Mouse (Mus musculus) hindbrain, embryonic 11.5 days (tissue): Measurements from ENCODE around the gene Trp53rka. TPM values are rescaled to one million over a fixed set of nuclear protein-coding genes. Genes with fewer than 3 reads are reported as not detected.

Source experiments
- ATAC-seq: fragments of 200-750 bp; cut with Nextera tagmentation; 2 replicates; pipeline ENCODE4 v1.8.0; 2017; ENCODE audit warnings: mild to moderate bottlenecking, moderate TSS enrichment, moderate library complexity; ENCODE audit not compliant: low FRiP score
- DNase-seq: peaks from one replicate; pipeline ENCODE4 v3.0.0-alpha.2; 2015; ENCODE audit warnings: low spot score
- H3K27ac ChIP-seq: fragments of 300-500 bp; sonication (generic); 2 replicates; pipeline ENCODE4 v1.5.1; 2014; ENCODE audit warnings: mild to moderate bottlenecking, low read depth, low read length
- H3K27me3 ChIP-seq: fragments of 300-500 bp; sonication (generic); 2 replicates; pipeline ENCODE4 v1.6.1; 2014; ENCODE audit warnings: mild to moderate bottlenecking, low read length, moderate library complexity, mixed read lengths; ENCODE audit not compliant: control insufficient read depth, insufficient read depth
- H3K36me3 ChIP-seq: fragments of 300-500 bp; sonication (generic); 2 replicates; pipeline ENCODE4 v1.6.1; 2014; ENCODE audit warnings: mild to moderate bottlenecking, low read length, moderate library complexity, mixed read lengths; ENCODE audit not compliant: control insufficient read depth, insufficient read depth
- H3K4me1 ChIP-seq: fragments of 300-500 bp; sonication (generic); replicated peaks from 2 replicates; pipeline ENCODE4 v1.6.1; 2014; ENCODE audit warnings: low read length, mixed read lengths; ENCODE audit not compliant: control insufficient read depth, insufficient read depth
- H3K4me2 ChIP-seq: fragments of 300-500 bp; sonication (generic); replicated peaks from 2 replicates; pipeline ENCODE4 v1.6.1; 2014; ENCODE audit warnings: mild to moderate bottlenecking, low read depth, low read length
- H3K4me3 ChIP-seq: fragments of 300-500 bp; sonication (generic); 2 replicates; pipeline ENCODE4 v1.5.1; 2014; ENCODE audit warnings: low read depth, low read length
- H3K9ac ChIP-seq: fragments of 300-500 bp; sonication (generic); 2 replicates; pipeline ENCODE4 v1.6.1; 2014; ENCODE audit warnings: low read depth, low read length
- H3K9me3 ChIP-seq: fragments of 300-500 bp; sonication (generic); 2 replicates; pipeline ENCODE4 v1.6.1; 2016; ENCODE audit warnings: low read length; ENCODE audit not compliant: control insufficient read depth
- WGBS: fragments of 180-500 bp; shearing (Covaris S2); extraction: QIAGEN DNeasy Blood & Tissue Kit; methylation state at CpG from one replicate; pipeline ENCODE4 v1.1.7; 2014; 5-methylcytosine and 5-hydroxymethylcytosine counted together
- polyA plus RNA-seq: library from polyadenylated mRNA; unstranded; fragments of >200 nt; fragmentation: Nextera tagmentation; extraction: Ambion mirVana; gene quantifications from 2 replicates; pipeline ENCODE4 v1.2.1, GENCODE M21; 2014

The Trp53rka gene
- polyA plus RNA-seq, 1 experiment from 2014 or later: 51.3 TPM

DNA sequence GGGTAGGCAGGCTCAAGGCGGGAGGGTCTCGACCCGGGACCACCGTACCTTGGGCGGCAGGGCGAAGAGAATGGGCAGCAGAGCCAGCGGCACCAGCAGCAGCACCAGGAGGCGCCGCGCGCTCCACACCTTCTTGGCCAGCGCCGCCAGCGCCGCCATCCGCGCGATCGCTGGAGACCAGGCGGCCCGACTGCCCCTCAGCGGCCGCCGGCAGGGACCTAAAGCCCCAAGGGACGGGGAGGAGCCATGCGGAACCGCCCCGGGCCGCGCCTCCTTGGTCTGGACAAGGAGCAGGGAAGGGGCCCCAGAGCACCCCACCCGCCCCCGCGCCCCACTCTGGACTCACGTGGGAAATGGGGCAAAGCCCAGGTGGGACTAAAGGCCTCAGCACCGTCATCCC, 20.1 kb downstream of the Trp53rka start, which contains the start of gene Slc13a3:
Slc13a3 (minus strand) TSS at position 228 of the 400 bp plus-strand sequence.
- Histone ChIP-seq H3K4me1 (peaks cover 4% of the 10 kb centered on the region; the same call in 1 of the 2 replicates), H3K36me3 (no peaks in the 10 kb centered on the region), H3K27ac (no peak within 1 kb of the TSS), H3K4me3 (0 out of 2 replicates have a peak within 1 kb of the TSS, but pooled peaks have one; percentile 3), H3K4me2 (peak within 1 kb of the TSS; percentile 40), H3K9ac (peak within 1 kb of the TSS; percentile 20; the same call in 1 of the 2 replicates), H3K9me3 (no peaks in the 10 kb centered on the region), H3K27me3 (peaks cover 7% of the 10 kb centered on the region; the same call in 1 of the 2 replicates)
- 3% methylated on average over 33 of the region's 35 CpGs for WGBS
- ATAC-seq (no peak), DNase-seq (peak; percentile 52)

DNA sequence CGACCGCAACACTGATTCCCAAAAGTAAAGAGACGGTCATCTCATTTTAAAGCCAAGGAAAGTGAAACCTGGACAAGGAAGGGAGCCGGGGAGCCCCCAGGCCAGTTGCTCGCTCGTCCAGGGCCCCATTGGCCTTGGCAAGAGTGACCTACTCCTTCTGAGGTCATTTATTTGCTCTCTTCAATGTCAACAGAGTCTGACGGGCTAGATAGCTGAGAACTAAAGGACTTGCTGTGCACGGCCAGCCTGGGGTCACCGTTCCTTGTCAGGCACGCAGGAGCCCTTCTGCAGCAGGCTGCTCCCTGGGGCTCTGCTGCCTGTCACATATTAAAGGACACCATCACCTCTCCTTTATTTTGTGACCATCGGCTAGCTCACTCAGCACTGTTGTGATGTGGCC, 21.2 kb downstream of the Trp53rka start:
- Histone ChIP-seq H3K9me3 (no peaks in the 10 kb centered on the region), H3K4me3 (no peak overlapping the region), H3K9ac (no peak overlapping the region), H3K4me2 (no peak overlapping the region), H3K27ac (no peak overlapping the region), H3K36me3 (no peaks in the 10 kb centered on the region), H3K4me1 (peaks cover 4% of the 10 kb centered on the region; the same call in 1 of the 2 replicates), H3K27me3 (peaks cover 7% of the 10 kb centered on the region; the same call in 1 of the 2 replicates)
- 52% methylated on average over 11 of the region's 11 CpGs for WGBS
- no peak for ATAC-seq
- DNase-seq: no peak

DNA sequence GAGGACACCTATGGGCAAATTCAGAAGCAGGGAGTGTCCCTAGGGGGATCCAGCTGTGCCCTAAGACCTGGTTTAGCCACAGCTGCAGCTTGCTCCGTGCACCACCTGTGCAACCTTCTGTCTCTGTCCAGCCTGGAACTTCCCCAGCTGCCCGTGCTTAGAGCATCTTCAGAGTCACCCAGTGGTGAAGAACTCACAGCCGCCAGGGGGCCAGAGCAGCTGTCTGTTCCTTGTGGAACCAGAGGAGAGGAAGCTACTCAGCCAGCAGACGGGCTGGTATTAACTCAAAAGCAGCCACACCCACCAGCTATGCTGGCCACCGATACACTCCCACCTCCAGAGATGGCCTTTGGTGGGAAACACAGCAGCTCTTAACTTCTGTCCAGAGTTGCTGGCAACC, 23.0 kb downstream of the Trp53rka start:
- Histone ChIP-seq H3K27ac (no peak overlapping the region), H3K27me3 (peaks cover 7% of the 10 kb centered on the region; the same call in 1 of the 2 replicates), H3K36me3 (no peaks in the 10 kb centered on the region), H3K4me2 (no peak overlapping the region), H3K4me3 (no peak overlapping the region), H3K9ac (no peak overlapping the region), H3K4me1 (peaks cover 4% of the 10 kb centered on the region; the same call in 1 of the 2 replicates), H3K9me3 (no peaks in the 10 kb centered on the region)
- 36% methylated on average over 5 of the region's 5 CpGs for WGBS
- ATAC-seq (no peak), DNase-seq (peak; percentile 23)

DNA sequence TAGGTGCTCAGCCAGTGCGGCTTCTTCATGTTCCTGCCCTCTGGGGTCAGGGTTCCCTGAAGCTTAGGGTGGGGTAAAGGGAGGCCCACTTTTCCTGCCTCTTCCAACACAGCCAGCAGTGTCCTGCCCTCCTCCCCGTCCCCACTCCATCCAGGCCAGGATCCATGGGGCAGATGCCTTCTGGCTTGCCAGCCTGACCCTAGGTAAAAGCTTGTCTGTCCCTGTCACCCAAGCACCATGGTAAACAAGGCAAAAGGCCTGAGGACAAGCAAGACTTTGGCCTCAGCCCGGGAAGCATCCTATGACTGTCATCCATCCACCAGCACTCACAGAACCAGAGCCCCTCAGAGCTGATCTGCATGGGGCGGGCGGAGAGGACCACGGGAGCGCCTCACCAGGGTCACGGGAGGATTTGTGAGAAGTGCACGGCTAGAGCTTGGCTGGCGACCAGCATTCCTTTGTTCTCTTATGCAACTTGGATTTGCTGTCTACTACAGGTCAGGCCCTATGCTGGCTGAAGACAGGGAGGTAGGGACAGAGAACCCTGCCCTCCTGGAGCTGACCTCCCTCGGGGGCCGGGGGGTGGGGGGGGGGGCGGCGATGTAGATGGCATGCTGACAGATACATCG, 25.2 kb downstream of the Trp53rka start:
- Histone ChIP-seq H3K9me3 (no peaks in the 10 kb centered on the region), H3K27ac (no peak overlapping the region), H3K27me3 (peaks cover 4% of the 10 kb centered on the region; the same call in 1 of the 2 replicates), H3K36me3 (no peaks in the 10 kb centered on the region), H3K9ac (no peak overlapping the region), H3K4me2 (no peak overlapping the region), H3K4me1 (peaks cover 2% of the 10 kb centered on the region; the same call in 1 of the 2 replicates), H3K4me3 (no peak overlapping the region)
- WGBS: 62% methylated on average over 15 of the region's 15 CpGs
- no peak for DNase-seq
- ATAC-seq: no peak

DNA sequence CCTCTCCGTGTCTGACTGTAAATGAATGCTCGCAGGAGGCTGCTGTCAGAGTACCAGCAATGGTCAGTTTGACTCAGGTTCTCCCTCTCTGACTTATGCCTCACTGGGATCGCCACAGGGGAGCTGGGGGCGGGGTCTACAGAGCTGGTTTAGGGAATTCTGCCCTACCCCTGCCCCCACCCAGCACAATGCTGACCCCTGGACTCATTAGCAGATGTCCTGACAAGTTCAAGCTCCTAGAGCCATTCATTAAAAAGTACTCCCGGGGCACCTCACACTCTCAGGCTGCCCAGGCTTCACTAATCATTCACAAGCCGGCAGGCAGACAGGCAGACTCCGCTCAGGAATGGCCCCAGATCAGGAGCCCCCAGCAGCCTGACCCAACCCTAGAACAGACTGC, 33.5 kb downstream of the Trp53rka start:
- ATAC-seq: no peak
- Histone ChIP-seq H3K4me2 (no peak overlapping the region), H3K4me3 (no peak overlapping the region), H3K4me1 (no peaks in the 10 kb centered on the region), H3K36me3 (no peaks in the 10 kb centered on the region), H3K27ac (no peak overlapping the region), H3K27me3 (no peaks in the 10 kb centered on the region), H3K9me3 (no peaks in the 10 kb centered on the region), H3K9ac (no peak overlapping the region)
- 27% methylated on average over 7 of the region's 7 CpGs for WGBS
- no peak for DNase-seq

DNA sequence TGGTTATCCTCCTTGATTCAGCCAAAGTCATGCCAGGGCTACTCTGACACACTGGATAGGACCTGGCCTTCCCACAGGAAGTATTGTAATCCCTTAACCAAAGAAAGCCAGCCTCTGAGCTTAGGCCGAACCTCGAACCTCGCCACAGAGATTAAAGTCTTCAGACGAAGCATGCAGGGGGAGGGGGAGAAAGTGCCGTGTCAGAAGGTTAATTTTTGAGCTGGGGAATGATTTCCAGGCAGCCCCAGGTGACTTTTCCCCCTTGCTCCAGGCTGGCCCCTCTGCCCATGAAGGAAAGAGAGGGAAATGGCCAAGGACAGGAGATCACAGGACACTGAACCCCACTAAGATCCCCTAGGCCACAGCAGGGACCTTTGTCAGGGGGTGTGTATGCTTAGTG, 34.9 kb downstream of the Trp53rka start:
- Histone ChIP-seq H3K9ac (no peak overlapping the region), H3K27me3 (no peaks in the 10 kb centered on the region), H3K27ac (no peak overlapping the region), H3K4me3 (no peak overlapping the region), H3K36me3 (no peaks in the 10 kb centered on the region), H3K9me3 (no peaks in the 10 kb centered on the region), H3K4me2 (no peak overlapping the region), H3K4me1 (no peaks in the 10 kb centered on the region)
- ATAC-seq (no peak), DNase-seq (no peak)
- 60% methylated on average over 5 of the region's 5 CpGs for WGBS

DNA sequence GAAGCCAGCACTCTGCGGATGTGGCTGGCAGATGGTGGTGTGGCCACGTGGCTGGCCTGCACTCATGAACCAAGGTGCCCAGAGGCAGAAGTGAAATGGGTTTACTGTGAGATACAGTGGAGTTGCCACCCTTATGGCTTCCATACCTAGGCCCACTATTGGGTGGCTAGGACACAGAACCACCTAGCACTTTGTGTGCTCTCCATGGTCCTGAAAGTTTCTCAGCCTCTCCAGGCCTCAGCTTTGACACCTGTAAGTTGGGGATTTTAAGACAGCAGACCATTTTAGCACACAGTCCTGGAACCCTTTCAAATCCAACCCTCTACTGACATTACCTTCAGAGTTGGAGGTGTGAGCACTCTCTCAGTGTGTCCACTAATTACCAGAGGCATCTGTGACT, 36.4 kb downstream of the Trp53rka start:
- no peak for ATAC-seq

DNA sequence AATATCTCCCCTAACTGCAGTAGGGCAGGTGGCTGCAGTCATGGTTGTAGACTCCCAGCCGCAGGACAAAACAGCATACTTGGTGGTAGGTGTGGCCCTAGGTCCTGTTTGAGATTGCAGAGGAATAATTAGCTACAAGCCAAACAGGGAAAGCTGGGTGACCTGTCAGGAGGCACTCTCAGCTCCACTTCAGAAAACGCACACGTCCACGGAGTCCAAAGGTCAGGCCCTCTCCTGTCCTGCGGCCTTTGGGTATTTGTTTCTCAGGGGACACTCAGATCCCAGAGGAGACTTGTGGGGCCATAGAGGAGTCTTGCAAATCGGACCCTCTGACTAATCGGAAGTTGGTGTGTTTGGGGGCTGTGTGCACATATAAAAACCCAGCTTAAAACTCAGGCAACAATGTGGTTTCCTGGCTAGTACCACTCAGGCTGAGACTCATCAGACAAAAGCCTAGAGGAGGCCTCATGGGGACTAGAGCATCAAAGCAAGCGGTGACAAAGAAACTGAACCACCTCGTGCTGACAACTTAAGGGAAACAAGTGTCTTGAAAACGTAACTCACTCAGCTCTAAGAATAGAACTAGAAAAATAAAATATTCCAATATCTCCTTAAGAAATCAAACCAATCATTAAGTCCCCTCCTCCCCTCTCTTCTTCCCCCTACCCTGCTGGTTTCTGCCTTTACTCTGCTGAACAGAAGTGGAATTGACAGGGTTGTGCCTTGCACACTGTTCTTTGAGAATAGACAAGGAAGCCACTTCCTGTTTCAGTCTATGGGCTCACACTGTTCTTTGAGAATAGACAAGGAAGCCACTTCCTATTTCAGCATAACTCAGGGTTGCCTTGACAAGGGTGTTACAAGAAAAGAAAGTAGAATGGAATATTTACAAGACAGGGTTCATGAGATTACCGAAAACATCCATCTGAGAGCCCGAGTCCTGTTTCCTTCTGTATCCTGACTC, 40.1 kb downstream of the Trp53rka start:
- no peaks in the 10 kb centered on the region for H3K27me3 ChIP-seq
- H3K9me3 ChIP-seq: no peaks in the 10 kb centered on the region
- H3K4me2 ChIP-seq: no peak overlapping the region
- H3K27ac ChIP-seq: no peak overlapping the region
- DNase-seq: no peak
- no peaks in the 10 kb centered on the region for H3K36me3 ChIP-seq
- no peak overlapping the region for H3K9ac ChIP-seq
- no peaks in the 10 kb centered on the region for H3K4me1 ChIP-seq
- ATAC-seq: no peak
- H3K4me3 ChIP-seq: no peak overlapping the region
- WGBS: 80% methylated on average over 12 of the region's 12 CpGs

More for the DNA sequence above, 36.4 kb downstream of the Trp53rka start:
- H3K9me3 ChIP-seq: no peaks in the 10 kb centered on the region
- no peak overlapping the region for H3K9ac ChIP-seq
- H3K27ac ChIP-seq: no peak overlapping the region
- 65% methylated on average over 2 of the region's 2 CpGs for WGBS
- H3K4me3 ChIP-seq: no peak overlapping the region
- H3K27me3 ChIP-seq: no peaks in the 10 kb centered on the region
- H3K4me1 ChIP-seq: no peaks in the 10 kb centered on the region
- DNase-seq: no peak
- H3K36me3 ChIP-seq: no peaks in the 10 kb centered on the region
- H3K4me2 ChIP-seq: no peak overlapping the region
